Mouse (Mus musculus): ENCODE data around the gene Tmed1.
A peak's percentile ranks its signal among the peaks of the same experiment; 100 is the strongest.
"Not testable (repeated sequence)": the region's sequence is repeated elsewhere in the genome, so short reads cannot be mapped to it uniquely, and the experiment has no call there.

The Tmed1 gene

DNA sequence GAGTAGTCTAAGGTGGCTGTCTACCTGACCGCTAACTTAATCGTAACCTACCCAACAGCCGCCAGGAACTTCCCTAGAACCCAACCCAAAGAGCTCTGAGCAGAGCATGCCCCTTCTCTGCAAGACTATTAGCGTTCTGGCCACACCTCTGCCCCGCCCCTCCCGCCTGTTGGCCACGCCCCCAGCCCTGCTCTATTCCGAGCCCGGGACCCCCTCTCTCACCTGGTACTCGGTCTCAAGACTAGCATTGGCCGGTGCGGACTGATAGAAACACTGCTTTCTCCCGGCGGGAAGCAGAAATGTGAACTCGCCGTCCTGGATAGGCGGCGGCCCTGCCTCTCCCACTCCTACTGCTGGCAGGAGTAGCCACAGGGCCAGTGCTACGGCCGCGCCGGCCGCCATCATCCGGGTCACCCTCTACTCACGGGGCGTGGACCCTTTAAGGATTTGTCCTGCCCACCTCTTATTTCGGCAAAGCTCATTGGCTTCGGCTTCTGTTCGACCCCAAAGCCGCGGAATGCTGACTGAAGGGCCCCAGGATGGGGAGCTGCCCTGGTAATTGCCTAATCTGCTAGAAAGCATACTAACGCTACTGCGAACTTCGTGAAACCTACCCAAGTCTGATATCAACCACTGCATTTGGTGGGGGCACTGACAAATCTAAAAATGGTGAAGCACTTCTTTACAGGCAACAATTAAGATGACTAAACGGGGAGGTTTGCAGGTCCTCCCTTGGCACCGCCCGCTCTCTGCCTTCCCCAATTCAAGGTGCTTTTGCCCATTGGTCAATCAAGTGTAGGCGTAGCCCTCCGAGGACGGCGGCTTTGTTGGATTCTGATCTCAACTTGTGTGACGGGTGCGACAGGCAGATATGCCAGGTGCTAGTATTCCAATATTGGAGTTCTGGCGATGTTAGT lies at the start of gene Tmed1:
Tmed1 (minus strand) TSS at position 481 of the 917 bp plus-strand sequence.
- peak; percentile 94 for DNase-seq

DNA sequence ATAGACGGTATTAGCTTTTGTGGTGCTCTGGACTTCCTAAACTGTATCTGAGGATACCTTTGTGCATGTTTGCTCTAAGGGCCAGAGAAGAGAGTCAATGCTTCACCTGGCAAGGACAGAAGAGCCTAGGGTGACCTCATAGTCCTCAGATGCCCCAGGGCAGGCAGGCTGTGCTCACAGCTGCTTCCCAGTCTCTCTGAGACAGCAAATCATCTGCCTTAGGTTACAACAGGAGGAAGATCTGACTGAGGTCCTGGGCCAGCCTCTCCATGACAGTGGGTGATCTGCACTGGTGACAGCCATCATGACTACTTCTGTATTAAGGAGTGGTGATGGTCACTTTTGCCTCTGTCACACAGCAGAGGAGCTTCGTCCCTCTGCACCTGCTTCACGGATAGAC lies 49.1 kb upstream of the Tmed1 start:
- peak; percentile 24 for DNase-seq

DNA sequence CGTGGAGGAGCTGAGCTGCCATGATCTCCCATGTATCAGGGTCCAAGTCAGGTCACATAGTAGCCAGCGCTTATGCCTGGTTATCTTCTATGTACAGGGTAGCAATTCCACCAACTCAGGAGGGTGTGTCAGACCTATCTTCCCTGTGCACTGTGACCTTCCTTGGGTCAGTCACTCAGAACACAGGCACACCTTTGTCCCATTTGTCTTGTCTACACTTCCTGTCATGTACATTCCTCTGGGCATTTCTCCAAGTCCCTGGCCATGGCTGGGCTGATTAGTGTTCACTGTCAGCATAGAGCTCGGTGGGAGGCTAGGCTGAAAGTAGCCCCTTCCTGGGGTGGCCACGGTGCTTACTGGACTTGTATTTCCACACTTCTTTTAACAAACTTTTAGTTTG lies 48.3 kb upstream of the Tmed1 start:
- DNase-seq = peak; percentile 82

DNA sequence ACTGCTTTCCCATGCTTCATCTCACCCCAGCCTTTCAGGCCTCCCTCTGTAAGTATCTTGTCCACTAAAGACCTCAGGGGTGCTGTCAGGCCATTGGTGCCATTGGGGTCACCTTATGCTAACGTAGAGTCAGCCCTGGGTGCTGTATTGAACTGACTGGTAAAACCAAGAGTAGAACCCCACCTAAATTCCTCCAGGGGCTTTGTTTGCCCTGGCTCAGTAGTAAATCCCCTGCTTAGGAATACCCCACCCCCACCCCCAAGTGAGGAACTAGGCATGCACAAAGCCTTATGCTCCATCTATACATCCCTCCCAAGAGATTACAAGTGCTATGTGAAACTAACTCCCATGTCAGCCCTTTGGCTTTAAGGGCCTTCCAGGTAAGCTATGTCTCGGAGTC lies 47.5 kb upstream of the Tmed1 start:
- DNase-seq = no peak

DNA sequence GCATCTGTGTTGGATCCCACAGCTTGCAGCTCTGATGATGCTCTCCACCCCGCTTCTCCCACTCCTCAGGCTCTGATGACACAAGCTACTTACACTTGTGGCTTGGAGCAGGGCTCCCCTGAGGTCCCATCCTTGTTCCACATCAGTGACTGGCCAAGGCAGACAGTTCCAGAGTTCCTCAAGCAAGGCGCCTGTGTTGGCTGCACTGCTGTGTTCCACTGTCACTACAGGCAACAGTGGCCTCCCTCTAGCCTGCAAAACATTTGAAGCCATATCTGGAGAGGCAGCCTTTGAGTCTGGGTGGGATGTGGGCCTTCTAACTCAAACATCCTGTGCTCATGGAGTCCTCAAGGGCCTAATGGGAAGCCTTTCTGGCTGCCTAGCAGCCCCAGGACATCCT lies 46.9 kb upstream of the Tmed1 start:
- DNase-seq = no peak

DNA sequence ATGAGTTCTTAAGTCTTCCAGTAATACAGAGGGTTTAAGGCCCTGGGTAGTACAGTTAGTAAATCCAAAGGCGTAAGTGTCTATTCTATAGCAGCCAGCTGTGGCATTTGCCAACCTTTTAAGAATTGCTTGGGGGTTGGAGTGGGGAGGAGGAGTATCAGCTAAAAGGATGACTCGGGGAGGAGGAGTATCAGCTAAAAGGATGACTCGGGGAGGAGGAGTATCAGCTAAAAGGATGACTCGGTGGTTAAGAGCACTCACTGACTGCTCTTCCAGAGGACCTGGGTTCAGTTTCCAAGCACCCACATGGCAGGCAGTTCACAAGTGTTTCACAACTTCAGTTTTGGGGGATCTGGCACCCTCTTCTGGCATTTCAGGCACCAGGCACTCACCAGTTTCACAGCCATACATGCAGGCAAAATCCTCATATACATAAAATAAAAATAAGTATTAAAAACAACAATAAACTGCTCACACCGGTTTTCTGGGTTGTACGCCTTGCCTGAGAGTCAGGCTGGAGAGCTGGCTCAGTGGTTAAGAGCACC lies 45.2 kb upstream of the Tmed1 start:
- peak; percentile 41 for DNase-seq

DNA sequence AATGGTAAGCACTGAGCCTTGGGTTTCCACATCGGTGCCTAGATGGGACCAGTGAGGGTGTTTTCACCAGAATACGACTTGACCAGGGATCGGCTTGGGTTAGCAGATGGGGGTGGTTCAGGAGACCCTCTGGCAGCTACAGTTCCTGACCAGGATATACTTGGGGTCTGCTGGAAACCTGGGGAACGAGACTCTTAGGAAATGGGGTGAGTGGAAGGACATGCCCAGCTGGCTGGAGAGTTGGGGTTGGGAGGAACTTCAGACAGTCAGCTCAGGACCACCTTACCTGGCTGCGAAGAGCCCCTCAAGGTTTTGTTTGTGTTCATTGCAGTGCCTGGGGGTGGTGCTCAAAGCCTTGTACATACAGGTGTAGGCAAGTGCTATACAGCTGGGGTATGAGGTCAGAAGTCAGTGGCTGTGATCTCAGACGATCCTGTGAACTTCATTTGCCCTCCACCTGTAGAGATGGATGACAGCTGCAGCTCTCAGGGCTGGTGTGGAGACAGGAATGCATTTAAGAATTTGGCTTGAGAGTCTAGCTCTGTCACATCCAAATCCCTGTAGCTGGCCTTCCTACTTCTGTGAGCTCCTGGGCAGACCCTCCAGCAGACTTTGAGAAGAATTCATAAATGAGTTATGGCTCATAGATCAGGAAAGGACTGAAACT lies 43.7 kb upstream of the Tmed1 start:
- DNase-seq = no peak

DNA sequence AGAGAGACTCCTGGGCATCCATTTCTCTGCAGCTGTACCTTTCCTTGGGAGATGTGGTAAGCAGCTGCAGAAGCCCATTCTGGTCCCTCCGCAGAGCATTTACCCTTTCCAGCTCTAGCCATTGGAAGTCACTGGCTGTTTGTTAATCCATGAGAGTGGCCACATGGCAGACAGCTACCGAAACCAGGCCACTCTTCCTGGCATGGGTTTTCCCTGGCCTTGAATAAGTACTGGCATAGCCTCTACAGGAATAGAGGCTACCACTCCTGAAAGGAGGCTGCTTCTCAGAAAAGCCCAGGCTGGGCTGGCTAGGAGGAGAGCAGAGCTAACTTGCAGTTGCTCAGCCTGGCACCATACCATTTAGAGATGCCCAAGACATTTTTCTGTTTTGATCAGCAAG lies 41.0 kb upstream of the Tmed1 start:
- DNase-seq = no peak

DNA sequence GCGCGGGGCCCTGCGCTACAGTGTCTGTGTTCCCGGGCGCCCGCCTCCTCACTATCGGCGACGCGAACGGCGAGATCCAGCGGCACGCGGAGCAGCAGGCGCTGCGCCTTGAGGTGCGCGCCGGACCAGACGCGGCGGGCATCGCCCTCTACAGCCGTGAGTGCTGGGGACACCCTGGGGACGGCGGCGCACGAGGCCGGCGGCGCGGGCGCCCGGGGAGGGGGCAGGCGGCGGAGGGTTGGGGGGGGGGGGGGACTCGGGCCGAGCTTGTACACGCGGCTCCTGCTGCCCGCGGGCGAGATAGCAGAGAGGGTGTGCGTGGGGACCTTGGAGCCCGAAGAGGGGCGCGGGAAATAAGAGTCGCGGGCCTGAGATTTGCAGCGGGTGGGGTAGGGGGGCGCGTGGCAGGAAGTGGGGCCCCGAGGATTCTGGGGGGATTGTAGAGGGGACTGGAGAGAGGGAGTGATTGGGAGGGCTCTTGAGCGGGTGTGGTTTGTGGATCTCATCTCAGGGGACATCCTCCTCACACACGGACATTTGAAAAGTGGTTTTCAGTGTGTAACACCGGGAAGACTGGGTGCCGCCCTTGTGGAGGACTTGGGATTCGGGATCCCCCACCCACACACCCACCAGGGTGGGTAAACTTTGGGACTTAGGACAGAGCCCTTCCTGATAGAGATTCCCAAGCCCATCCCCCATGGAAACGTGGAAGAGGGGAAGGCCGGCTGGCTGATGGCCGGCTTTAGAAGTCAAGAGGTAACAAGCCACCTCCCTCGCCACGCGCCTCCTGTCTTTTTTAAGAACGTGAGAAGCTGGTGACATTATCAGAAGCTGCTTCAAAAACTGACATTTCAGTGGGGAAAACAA lies 37.3 kb upstream of the Tmed1 start:
- peak; percentile 79 for DNase-seq

DNA sequence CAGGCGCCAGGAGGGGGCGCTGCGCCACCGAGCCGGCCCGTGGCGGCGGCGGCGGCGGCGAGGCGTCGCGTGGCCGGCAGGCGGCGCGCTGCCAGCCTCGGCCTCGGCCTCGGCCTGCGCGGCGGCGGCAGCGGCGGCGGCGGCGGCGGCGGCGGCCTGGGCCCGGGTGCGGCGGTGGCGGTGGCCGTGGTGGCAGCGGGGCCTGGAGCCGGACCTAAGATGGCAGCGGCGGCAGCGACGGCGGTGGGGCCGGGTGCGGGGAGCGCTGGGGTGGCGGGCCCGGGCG lies 36.7 kb upstream of the Tmed1 start, which contains the start of gene Carm1:
Carm1 (plus strand) TSS at position 106 of the 286 bp plus-strand sequence.
- no peak for DNase-seq

DNA sequence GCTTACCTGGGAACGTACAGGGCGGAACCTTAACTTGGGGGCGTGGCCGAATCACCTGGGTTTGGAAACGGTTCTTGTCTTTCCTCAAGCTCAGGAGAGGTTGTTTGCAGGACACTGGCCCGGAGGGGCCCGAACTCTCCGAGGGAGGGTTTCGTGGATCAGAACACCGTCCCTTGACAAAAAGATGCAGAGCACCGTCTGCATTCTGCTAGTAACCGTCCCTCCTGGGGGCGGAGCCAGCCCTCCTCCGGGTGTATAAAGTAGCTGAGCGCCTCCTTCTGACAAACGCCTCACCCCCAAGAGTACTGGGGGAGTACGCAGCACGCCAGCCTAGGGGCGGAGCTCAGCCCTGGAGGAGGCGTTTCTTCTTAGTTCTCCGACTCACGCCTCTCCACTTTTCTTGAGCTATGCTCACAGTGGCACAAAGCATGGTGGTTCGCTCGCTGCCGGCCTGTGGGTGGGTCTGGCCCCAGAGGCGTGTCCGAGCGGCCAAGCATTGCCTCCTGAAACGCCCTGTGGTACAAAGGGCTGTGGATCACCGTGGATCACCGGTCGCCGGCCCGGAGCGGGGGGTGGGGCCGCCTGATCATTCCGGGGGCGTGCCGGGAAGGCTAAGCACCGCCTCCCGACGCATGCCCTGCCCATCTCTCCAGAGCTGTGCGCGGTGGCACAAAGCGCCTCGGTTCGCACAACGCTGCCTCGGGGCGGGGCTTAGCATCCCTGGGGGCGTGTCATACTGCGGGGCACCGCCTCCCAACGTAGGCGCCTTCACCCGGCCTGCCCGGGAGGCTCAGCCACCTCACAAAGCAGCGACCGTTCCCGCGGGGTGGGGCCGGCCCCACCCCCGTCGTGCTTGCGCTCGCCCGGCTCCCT lies 36.1 kb upstream of the Tmed1 start:
- peak; percentile 100 for DNase-seq

DNA sequence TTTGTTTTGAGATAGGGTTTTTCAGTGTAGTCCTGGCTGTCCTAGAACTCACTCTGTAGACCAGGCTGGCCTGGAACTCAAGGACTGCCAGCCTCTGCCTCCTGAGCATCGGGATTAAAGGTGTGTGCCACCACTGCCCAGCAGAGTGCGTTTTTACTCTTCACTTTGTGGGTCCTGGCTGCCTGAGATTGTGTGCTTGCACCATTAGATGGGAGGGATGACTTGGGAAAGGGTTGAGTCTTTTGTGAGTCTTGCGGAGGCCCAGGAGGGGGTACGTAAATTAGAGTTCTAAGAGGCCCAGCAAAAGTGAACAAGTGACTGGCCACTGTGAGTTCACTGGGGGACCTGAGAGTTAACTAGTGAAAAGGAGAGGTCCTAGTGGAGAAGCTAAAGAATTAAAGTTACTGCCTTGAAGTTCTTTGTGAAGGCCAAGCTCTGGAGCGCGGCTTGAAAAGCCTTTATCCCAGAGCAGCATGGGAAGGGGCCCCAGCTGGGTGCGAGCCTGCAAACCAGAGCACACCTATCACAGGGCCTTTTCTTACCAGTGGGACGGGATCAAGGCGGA lies 35.4 kb upstream of the Tmed1 start:
- DNase-seq = no peak

DNA sequence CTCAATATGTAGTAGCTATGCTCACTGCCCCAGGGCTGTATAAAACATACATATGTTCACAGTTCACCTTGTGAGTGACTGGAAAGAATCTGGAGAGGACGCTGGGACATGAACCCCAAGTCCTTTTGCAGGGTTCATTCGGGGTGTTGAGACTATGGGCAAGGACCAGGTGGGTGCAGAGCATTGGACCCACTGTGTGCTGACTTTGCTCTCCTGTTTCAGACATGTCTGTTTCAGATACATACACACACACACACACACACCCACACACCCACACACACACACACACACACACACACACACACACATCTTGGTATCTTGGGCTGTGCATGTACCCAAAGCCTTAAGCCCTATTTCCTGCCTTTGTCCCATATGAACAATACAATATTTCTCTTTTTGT lies 31.9 kb upstream of the Tmed1 start:
- not testable (repeated sequence) for DNase-seq

DNA sequence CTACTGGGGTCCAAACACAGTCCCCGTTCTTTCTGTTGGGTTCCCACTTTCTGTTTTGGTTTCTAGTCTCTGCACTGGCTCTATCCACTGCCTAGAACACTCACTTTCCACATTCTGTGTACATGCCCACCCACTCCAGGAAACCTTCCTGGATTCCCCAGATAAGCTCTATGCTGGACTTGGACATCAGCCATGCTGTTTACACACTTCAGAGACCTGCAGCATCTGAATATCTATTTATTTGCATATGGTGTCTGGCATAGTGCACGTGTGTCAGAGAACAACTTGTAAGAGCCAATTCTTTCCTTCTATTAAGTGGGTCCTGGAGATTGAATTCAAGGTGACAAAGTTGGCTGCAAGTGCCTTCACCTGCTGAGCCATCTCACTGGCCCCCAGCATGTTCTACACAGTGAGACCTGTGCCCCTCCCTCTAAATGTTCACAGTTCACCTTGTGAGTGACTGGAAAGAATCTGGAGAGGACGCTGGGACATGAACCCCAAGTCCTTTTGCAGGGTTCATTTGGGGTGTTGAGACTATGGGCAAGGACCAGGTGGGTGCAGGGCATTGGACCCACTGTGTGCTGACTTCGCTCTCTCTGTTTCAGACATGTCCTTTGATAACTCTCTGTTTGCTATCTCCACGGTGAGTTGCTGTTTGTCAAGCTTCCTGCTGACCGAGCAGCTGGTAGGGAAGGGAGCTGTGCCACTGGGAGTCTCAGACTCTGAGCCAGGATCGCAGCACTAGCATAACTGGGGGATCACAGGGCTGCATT lies 30.1 kb upstream of the Tmed1 start:
- DNase-seq = no peak

DNA sequence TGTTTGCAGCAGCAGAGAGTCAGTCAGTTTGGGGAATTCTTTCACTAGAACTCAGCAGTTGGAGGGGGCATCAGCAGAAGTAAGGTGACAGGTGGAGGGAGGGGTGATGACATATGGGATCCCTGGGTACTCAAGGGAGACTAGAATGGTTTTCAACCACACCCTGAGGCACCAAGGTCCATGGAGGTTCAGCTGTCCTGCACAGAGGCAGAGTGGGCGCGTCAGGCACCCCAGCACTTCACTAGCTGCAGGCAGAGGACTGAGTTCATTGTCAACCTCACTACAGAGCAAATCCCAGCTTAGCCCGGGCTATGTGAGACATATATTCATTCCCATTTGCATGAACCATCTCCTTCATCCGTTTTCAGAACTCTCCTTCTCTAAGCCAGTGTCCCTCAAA lies 27.0 kb upstream of the Tmed1 start:
- DNase-seq = no peak

DNA sequence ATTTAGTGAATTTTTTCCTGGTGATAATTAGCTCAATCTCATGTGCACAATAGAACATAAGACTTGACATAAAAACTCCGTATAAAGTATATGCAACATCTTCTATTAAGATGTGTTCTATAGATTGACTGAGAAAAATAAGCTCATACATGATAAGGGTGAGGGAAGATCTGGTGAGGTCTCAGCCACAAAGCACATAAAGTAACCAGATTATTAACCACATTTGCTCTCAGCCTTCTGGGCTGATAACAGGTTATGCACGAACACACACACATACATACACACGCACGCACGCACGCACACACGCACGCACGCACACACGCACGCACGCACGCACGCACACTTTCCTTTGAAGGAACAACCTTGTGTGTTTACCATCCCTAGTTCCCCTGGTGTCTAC lies 26.4 kb upstream of the Tmed1 start:
- DNase-seq = no peak

DNA sequence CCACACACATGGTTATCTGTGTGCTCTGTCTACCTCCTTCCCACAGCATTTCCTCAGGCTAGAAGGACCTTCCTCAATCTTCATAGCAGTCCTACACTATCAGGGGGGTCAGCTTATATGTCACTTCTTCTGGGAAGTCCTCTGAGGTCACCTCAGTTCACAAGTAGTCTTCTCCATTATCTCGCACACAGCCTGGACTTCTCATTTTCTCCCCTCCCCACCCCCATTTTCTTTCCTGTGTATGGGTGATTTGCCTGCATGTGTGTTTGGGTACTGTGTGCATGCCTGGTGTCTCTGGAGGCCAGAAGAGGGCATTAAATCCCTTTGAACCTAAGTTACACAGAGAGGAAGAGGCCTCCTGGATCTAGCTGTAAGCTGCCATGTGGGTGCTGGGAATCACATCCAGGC lies 17.9 kb upstream of the Tmed1 start:
- no peak for DNase-seq

DNA sequence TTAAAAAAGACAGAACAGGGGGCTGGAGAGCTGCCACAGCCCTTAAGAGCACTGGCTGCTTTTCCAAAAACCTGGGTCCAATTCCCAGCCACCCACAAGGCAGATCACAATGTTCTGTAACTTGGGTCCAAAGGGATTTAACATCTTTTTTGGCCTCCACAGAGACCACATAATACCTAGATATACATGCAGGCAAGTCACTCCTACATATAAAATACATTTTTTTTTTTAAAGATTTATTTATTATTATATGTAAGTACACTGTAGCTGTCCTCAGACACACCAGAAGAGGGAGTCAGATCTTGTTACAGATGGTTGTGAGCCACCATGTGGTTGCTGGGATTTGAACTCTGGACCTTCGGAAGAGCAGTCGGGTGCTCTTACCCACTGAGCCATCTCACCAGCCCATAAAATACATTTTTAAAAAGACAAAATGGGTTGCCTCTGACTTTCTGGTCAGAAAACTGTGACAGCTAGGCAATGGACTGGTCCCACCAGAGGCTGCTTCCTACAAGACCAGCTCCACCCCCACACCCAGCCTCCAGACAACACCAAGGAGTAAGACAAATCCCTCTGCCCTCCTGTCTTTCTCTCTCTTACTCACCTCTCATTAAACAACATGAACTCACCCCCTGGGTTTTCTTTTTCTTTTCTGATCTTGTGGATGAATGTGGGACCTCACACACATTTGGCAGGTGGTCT lies 17.2 kb upstream of the Tmed1 start:
- DNase-seq = no peak

DNA sequence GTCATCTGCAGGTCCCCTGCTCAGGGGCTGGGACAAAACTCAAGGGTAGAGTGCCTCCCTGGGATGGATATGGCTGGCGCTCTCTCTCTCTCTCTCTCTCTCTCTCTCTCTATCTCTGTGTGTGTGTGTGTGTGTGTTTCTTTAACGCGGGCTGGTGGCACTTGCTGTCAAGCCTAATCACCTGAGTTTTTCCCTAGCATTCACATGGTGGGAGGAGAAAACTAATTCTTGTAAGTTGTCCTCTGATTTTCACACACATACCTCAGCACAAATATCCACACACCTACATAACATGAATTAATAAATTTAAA lies 16.5 kb upstream of the Tmed1 start:
- DNase-seq = no peak

DNA sequence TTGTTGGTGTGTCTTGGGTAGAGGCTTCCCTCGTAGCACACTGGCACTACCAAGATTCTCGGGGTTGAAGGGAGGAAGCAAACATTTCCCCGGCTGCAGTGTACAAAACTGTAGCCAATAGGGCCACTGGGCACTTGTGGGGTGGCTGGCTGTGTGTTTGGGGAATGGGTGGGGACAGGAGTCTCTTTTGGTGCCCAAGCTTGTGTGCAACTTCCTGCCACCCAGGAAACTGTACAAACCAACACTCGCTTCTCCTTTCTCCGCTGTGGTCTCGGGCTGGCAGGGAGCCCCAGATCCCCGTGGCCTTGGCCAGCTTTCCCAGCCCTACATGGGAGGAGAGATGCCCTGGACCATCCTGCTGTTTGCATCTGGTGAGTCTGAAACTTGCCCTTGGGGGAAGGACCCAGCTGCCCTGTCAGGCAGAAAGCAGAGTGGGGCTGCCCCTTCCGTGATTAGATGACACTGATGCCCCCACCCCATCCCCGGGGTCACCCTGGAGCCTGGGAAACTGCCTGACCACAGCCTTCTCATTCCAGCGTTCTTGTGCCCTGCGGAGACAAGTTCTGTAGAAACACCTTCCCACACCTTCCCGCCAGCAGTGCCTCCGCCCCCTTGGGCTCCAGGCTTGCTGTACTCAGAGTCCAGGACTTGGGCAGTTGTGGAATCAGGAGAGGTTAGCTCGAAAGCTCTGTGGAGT lies 16.0 kb upstream of the Tmed1 start, which contains the start of gene AB124611:
AB124611 (plus strand) TSS at position 240 of the 697 bp plus-strand sequence.
- DNase-seq = no peak

All from liver (tissue).